ENCODE assay signal across 9 mouse cellular contexts in the genomic region with DNA sequence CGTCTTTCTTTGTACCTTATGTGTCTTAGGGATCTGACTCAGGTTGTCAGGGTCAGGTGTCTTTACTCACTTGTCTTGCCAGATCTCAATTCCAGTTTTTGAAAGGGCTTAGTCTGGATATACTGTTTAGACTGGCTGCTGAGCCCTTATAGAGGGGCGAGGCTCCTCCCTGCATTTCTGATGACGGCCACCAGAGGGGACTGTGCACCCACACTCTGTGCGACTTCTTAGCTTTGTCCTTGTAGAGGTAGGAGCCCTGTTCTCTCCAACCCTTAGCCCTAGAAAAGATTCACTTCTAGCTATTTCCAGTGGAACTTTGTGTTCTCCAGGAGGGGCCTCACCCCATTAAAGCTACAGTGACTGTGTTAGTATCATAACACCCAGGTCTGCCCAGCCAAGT.
DNase-seq lines count a peak whose midpoint lies in the region; ATAC-seq lines count a peak whose summit lies in the region.
"Had no signal": no experiment of that assay in that cellular context is flagged by ENCODE, and none has a peak within 500 bp of the region (broad histone marks: within the 10 kb centered on the region; RNA-seq: fewer than 3 reads in every experiment).

No protein-coding gene starts in this region.

- peaks cover 12% of the 10 kb centered on the region for H3K4me1 ChIP-seq in intestine, embryonic 16.5 days (ENCODE audit: control insufficient read depth, insufficient read depth, low read length)
- H3K4me1 ChIP-seq in midbrain, embryonic 12.5 days, result no peaks in the 10 kb centered on the region

- peak; percentile 69 for ATAC-seq in intestine, embryonic 16.5 days
- 0 out of 2 replicates have a peak, but pooled peaks have one; percentile 52 for ATAC-seq in midbrain, embryonic 12.5 days (ENCODE audit: low FRiP score, low read depth)

- no peaks in the 10 kb centered on the region for H3K36me3 ChIP-seq in intestine, embryonic 16.5 days (ENCODE audit: control insufficient read depth, insufficient read depth, low read length)
- no peaks in the 10 kb centered on the region for H3K36me3 ChIP-seq in midbrain, embryonic 12.5 days

- H3K27ac ChIP-seq in intestine, embryonic 16.5 days (ENCODE audit: low read length), result no peak overlapping the region
- no peak overlapping the region for H3K27ac ChIP-seq in midbrain, embryonic 12.5 days (replicated peaks)

- H3K4me3 ChIP-seq in intestine, embryonic 16.5 days (ENCODE audit: low read length), result no peak overlapping the region
- H3K4me3 ChIP-seq in midbrain, embryonic 12.5 days, result no peak overlapping the region
- H3K4me3 ChIP-seq: megakaryocyte, embryonic 14.5 days had no signal

- WGBS in intestine, embryonic 16.5 days, result 9% methylated on average over 4 of the region's 4 CpGs
- 9% methylated on average over 4 of the region's 4 CpGs for WGBS in midbrain, embryonic 12.5 days

- H3K9ac ChIP-seq in intestine, embryonic 16.5 days (ENCODE audit: low read depth, low read length), result no peak overlapping the region
- no peak overlapping the region for H3K9ac ChIP-seq in midbrain, embryonic 12.5 days (replicated peaks)

- H3K27me3 ChIP-seq in intestine, embryonic 16.5 days (replicated peaks; ENCODE audit: control insufficient read depth, insufficient read depth, low read length), result no peaks in the 10 kb centered on the region
- H3K27me3 ChIP-seq in midbrain, embryonic 12.5 days, result 0 out of 2 replicates have a peak, but pooled peaks cover 3% of the 10 kb centered on the region

- H3K4me2 ChIP-seq in intestine, embryonic 16.5 days (ENCODE audit: low read depth, low read length), result no peak overlapping the region
- no peak overlapping the region for H3K4me2 ChIP-seq in midbrain, embryonic 12.5 days (replicated peaks)

- peak; percentile 82 for DNase-seq in NIH3T3 (ENCODE audit: low read depth)
- peak; percentile 79 for DNase-seq in cerebellum, adult 9-11 months
- DNase-seq in gastrocnemius, adult 18-20 months (ENCODE audit: low spot score), result peak; percentile 77
- DNase-seq in left cerebral cortex, postnatal 25 days (ENCODE audit: low spot score in 2 of 2), result peak; percentile 81 to 89
- DNase-seq in skeletal muscle tissue, adult 2 months (ENCODE audit: low read depth, low spot score), result peak; percentile 62
- DNase-seq in yolk sac, embryonic 10.5 days (ENCODE audit: low spot score), result peak; percentile 68

- H3K9me3 ChIP-seq in intestine, embryonic 16.5 days (ENCODE audit: control insufficient read depth, low read length), result no peaks in the 10 kb centered on the region
- no peaks in the 10 kb centered on the region for H3K9me3 ChIP-seq in midbrain, embryonic 12.5 days
- H3K9me3 ChIP-seq: megakaryocyte, embryonic 14.5 days had no signal

- intact Hi-C loops in left cerebral cortex, postnatal 25 days (cut with DNase I), result loop anchor here (1.0 to 2.0 kb wide), 2 partner anchors 150 to 227 kb away; no protein-coding TSS in a partner anchor
